Mouse (Mus musculus): ENCODE measurements around the gene Shroom1.

DNA sequence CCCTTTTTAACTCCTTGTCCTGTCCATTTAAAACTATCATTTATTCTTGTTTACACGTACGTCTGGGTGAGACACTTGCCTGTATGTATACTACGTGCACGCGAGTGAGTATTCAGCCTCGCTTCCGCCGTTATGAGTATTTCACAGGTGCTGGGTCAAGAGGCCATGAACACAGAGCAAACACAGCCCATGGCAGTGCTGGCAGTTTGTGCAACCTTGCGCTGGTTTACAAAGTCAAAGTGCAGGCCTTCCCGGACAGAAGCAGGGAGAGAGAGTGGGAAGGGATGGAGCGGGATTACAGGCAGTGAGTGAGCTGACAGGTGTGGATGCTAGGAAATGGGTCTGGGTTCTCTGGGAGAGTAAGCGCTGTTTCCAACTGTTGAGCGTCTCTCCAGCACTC, 10.8 kb upstream of the Shroom1 start:
- TF ChIP-seq CTCF (IDR thresholded peaks at IDR 0.05; ENCODE audit: extremely low read depth, insufficient read depth, insufficient read length, insufficient replicate concordance): no peak
- no peak for TF ChIP-seq POLR2A (IDR thresholded peaks at IDR 0.05; ENCODE audit: low read depth, low read length)

Measured in spleen, adult 2 months (tissue).